Mouse (Mus musculus) gastrocnemius, postnatal 4 days (tissue): ENCODE results near the gene Acot11. TPM values are rescaled to one million over a fixed set of nuclear protein-coding genes. Genes with fewer than 3 reads are reported as not detected.
"Not testable (repeated sequence)": the region's sequence is repeated elsewhere in the genome, so short reads cannot be mapped to it uniquely, and the experiment has no call there.

Experiments used
- DNase-seq, 2 experiments: peaks; one replicate each; pipeline ENCODE4 v3.0.0; 2021 to 2022; ENCODE audit warnings: low spot score in 2 of 2, mixed read lengths in 2 of 2
- total RNA-seq, 2 experiments: library from RNA; stranded (reverse); gene quantifications; 2 replicates each; pipeline ENCODE4 v1.2.3; 2021

The Acot11 gene
- total RNA-seq, 2 experiments from 2014 or later: 12.3 to 15.8 TPM

DNA sequence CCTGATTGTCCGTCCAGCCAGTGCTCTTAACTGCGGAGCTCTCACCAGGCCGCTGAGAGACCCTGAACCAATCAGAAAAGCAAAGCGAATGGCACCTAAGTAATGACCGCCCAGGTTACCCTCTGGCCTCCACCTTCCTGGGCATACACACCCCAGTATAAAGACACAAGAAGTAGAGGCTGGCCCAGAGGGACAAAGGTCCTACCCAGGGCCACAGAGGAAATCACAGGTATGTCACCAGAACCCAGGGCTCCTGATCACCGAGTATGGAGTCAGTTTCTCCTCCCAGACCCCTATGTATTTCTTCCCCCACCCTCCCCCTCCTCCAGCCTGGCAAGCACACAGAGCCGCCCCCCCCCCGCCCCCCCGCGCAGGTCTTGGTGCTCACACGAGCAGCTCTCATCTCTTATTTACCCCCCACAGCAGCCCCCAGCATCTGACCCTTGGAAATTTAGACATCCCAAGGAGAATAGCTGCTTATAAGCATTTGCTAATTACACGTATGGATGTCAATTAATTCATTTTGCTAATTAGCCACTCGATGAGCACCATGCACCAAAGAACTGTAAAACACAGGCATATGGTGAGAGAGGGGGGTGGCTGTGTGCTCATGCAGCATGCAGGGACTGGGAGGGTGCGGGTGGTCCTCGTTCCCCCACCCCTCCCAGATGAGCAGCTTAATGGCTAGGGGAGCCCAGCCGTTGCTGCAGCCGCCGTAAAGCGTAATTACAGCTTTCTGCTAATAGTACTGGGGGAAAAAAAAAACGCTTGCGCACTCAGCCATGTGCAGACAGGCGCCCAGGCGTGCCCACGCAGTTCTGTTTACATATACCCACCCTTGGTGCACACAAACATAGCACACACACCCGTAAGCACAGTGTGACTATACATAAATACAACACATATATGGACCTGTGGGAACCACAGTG lies 10.9 kb upstream of the Acot11 start:
- no peak for DNase-seq

DNA sequence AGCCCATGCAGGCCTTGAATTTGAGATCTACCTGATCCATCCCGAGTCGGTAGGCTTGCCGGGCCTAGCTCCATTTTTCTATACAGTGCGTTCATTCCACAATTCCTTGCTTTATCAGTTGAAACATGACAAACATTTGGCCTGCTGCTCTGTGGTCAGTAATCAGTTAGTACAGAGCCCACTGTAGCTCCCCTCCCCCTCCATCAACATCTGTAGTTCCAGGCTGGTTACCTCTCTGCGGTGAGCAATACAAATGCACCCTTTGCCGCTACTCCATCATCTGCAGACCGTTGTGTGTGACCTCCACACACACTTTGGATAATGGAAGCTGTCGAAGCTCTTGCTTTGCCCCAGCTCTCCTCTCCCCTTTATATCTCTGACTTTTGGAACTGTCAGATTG lies 6.4 kb upstream of the Acot11 start:
- DNase-seq: no peak

DNA sequence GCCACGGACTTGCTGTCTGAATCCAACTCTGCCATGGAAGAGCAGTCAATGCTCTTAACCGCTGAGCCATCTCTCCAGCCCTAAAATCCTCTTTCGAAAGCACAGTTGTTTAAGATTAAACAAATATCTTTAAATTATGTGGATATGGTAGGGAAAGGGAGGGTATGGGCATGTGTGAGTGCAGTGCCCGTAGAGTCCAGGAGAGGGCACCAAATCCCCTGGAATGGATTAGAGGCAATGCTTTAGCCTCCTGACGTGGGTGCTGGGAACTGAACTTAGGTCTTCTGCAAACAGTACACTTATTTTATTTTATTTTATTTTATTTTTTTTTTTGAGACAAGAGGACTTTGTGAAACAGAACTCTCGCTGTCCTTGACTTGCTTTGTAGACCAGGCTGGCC lies 5.2 kb upstream of the Acot11 start:
- no peak for DNase-seq

DNA sequence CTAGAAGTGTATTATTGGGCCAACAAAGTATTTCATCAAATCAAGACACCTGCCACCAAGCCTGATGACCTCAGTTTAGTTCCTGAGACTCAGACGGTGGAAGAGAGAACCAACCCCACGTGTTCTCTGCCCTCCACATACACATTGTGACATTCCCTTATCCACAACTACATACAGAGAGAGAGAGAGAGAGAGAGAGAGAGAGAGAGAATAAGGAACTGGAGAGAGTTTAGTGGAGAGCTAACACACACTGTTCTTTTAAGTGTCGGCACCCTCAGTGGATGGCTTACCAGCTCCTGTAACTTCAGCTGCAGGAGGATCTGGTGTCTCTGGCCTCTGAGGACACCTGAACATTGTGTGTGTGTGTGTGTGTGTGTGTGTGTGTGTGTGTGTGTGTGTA lies 2.5 kb upstream of the Acot11 start:
- DNase-seq: no peak

DNA sequence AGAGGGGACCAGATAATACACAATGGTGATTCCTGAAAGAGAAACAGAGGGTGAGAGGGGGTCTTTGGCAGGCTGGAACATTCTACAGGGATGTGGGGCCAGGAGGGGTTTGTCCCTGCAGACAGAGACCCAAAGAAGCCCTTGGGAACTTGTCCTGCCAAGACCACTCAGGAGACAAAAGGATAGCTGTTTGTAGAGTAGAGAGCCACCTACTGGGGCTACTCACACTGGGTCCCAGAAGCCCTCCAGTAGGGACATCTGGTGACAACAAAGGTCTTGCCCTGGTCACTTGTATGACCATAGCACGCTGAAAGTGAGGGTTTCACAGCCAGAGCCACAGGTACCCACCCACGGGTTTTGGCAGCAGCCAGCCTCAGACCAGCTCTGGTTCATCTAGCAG lies 1.1 kb upstream of the Acot11 start:
- DNase-seq: no peak

DNA sequence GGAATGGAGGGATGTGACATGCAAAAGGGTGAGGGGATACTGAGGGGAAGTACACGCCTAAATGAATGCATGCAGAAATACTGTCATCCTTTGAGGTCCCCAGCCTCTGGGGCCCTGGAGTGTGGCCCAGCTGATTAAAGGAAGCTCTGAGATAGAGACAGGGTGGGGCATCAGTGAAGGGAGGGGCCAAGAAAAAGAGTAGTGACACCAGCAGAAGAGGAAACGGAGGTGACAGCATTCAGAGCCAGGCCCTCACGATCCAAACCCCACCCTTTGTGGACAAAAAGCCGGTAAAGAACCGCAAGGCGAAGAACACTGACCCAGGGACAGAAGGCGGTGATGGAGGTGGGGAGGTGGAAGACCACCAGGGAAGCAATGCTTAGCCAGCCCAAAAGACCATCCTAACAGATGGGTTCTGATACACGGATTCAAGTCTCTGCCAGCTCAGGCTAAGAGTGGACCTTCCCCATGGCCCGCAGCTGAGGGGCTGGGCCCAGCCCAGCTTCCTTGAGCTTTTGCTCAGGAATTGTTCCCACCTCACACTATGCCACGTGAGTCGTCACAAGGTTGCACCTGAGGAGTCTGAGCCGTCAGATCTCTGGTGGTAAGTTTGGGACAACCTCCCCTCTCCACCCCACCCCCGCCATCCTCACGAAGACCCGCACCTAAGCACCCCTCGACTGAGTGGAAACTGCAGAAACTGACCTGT lies 443 bp downstream of the Acot11 start:
- DNase-seq: no peak

DNA sequence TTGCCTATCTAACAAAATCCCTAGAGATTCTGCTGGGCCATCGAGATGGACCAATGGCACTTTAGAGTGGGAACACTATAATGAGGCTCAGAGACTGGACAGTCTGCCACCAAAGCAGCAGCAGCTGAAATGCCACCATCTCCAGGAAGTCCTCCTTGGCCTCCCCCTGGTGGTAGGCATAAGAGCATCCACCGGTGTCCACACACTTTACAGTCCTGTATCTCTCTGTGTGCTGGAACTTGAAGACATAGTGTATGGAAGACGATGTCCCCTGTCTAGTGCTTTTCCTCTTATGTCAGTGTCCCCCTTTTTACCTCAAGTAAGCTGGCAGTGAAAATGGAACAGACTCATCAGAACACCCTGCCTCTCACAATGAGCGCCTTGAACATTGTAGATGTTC lies 1.0 kb downstream of the Acot11 start:
- no peak for DNase-seq

DNA sequence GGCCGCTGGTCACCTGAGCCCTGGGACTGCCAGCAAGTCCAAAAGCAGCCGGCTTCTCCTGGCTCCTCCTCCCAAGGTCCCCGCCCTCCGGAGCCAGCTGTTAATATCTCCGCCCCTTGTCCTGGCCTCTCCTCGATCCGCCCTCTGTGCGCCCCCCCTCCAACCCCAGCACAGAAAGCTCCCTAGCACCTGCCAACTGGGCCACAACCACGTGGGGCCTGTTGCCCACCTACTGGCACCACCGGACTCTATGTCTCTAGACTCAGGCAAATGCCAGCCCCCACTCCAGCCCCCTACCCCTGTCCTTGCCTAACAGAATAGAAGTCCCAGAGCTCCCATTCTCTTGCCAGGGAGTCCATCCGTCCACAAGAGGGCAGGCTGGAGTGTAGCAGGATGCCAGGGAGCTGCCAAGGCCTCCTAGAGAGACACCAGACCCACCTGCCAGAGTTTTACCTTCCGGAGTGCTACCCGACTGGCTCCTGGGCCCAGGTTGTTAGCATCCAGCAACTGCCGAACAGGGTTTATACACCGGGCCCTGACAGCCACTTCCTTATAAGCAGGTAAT lies 4.9 kb downstream of the Acot11 start:
- peak; percentile 55 to 78 for DNase-seq

DNA sequence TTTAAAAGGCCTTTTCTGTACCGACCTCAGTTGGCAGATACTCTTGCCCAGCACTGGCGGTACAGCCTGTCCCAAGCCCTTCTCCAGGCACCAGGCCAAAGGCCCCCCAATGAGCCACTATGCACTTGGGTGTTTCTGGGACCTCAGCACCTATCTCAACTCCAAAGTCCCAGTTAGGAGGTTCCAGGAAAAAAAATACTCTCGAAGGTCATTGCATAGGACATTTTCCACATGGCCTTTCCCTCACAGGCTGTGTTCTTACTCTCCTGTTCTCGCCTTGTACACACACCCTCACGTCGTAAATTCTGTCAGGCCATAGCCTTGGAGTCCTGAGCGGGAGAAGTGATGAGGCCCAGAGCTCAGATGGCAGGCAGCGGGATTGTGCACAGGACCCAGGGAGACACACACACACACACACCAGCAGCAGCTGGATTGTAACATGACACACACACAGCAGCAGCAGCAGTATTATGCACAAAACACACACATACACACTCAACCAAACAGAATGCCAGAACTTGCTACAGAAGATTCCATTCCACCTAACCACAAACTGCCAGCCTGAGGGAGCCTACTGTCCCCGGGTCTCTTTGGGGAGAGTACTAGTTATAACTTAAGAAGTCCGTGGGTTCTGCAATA lies 5.8 kb downstream of the Acot11 start:
- DNase-seq: no peak

DNA sequence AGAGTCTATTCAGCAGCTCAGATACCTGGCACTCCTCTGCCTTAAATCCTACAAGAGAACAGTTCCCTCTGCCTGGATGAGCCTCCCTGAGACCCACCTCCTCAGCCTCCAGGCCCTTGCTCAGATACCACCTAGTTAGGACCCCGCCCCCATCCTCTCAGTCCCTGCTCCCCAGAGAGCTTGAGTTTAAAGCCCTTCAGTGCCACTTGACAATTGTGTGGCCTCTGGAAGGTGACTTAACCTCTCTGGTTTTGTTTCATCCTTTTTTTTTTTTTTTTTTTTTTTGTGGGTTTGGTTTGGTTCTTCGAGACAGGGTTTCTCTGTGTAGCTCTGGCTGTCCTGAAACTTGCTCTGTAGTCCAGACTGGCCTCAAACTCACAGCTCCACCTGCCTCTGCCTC lies 9.5 kb downstream of the Acot11 start:
- DNase-seq: no peak

DNA sequence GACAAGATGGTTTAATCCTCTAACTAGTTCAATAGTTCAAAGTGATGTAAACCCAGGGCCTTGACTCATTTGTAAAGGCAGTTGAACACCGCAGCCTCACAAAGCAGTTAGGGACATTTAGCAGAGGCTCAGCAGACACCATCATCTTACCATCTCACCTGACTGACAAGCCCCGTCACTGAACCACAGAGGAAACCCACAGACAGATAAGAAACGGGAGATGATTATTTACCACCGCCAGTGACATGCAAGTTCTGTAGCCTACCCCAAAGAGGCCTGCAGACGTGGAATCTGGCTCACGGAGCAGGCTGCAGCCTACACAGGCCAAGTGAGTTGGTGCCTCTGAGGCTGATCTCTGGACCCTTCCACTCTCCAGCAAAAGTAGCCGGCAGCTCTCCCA lies 10.6 kb downstream of the Acot11 start:
- DNase-seq: no peak

DNA sequence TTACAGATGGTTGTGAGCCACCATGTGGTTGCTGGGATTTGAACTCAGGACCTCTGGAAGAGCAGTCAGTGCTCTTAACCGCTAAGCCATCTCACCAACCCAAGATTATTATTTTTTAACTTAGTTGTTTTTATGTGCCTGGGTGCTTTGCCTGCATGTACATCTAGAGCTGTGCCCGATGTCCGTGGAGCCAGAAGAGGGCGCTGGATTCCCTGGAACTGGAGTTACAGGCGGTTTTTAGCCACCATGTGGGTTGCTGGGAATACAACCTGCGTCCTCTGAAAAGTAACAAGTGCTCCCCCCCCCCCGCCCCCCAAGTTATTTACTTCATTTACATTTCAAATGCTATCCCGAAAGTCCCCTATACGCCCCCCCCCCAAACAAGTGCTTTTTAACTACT lies 11.0 kb downstream of the Acot11 start:
- DNase-seq: not testable (repeated sequence)

DNA sequence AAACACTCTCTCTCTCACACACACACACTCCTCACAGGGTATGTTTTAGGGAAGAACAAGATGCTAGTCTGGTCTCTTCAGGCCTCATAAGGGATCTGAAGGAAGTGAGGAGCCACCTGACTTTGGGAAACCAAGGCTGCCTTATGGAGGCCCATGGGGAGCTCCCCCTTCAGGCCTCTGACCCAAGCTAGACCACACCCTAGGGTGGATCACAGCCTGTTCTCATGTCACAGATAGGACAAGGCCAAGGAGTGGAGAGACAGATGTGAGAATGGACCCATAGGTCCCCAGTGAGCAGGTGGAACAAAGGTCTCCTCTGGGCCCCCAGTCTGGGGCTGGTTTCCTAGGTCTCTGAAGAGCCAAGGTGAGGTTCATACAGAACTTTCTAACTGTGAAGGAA lies 12.5 kb downstream of the Acot11 start:
- DNase-seq: no peak

DNA sequence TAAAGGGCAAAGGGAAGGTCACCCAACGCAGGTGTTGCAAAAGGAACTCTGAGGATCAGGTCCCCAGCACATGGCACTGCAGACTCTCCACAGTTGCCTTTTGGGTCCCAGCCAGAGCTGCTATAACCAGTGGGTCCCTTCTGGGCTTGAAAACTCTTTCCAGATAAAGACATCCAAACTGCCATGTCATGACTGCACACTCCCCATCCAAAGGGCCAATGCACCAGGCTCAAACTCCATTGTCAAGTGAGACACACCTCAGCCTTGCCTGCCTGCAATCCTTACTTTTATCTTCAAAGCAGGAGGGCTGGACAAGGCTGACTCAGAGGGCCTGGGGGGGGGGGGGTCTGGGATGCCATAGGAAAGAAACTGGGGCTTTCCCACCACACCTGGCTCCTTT lies 13.9 kb downstream of the Acot11 start:
- no peak for DNase-seq

DNA sequence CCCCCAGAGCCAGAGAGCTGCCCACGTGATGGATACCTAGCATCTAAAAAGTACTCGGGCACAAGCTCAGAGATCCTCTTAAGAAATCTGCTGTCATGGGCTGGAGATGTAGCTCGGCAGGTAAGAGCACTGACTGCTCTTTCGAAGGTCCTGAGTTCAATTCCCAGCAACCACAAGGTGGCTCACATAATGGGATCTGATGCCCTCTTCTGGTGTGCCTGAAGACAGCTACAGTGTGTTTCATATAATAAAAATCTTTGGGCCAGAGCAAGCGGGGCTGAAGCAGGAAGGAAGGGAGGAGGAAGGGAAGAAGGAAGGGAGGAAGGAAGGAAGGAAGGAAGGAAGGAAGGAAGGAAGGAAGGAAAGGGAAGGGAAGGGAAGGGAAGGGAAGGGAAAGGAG lies 14.6 kb downstream of the Acot11 start:
- not testable (repeated sequence) for DNase-seq

DNA sequence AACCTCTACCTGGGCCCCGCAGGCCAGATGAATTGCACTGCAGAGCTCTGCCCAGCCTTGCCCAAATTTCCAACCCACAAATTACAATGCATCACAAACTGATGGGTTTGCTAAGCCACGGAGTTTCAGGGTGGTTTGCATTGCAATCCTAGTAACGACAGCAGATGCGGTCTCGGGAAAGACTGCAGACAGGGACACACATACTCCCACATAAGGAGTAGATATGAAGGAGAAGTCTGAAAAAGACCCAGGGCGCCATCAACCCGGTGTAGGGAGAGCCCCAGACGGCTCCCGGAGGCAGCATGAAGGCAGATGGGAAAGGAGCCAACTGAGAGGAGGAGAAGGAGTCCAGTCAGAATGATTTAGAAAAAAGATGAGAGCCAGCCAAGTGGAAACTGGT lies 15.1 kb downstream of the Acot11 start:
- DNase-seq: peak in 1 of 2 experiments; percentile 12

DNA sequence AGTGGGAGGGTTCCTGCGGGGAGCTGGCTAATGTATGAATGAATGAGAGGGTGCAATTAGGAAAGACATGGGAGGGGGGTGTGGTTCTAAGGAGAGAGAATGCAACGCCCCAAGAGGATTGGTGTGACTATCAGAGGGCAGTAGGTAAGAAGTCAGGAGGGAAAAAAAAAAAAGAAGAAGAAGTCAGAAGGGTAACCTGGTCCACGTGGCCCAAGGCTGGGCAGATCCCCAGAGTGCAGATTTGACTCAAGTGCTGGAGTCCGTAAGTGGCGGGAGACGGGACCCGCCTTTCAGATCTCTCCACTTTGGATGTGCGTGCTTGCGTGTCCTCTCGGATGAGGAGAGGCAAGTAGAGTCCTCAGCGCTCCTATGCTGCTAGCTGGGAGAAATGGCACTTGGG lies 16.2 kb downstream of the Acot11 start:
- DNase-seq: peak in 1 of 2 experiments; percentile 11

DNA sequence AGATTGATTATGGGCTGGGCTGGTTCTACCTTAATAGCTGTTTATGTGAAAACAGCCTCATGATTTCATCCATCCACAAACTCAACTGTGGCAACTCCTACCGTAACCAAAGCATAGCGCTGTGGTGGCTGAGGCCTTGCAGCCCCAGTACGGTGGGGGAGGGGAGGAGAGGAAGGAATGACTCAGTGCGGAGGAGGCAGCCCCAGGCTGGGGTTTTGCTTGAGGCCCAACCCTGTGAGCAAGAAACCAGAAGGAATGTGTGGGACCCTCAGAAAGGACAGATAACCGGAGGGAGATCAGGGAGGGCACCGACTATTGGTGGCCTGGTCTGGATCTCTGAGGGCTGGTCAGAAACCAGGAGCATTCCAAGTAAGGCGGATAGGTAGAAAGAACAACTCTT lies 17.0 kb downstream of the Acot11 start:
- peak; percentile 31 to 59 for DNase-seq

DNA sequence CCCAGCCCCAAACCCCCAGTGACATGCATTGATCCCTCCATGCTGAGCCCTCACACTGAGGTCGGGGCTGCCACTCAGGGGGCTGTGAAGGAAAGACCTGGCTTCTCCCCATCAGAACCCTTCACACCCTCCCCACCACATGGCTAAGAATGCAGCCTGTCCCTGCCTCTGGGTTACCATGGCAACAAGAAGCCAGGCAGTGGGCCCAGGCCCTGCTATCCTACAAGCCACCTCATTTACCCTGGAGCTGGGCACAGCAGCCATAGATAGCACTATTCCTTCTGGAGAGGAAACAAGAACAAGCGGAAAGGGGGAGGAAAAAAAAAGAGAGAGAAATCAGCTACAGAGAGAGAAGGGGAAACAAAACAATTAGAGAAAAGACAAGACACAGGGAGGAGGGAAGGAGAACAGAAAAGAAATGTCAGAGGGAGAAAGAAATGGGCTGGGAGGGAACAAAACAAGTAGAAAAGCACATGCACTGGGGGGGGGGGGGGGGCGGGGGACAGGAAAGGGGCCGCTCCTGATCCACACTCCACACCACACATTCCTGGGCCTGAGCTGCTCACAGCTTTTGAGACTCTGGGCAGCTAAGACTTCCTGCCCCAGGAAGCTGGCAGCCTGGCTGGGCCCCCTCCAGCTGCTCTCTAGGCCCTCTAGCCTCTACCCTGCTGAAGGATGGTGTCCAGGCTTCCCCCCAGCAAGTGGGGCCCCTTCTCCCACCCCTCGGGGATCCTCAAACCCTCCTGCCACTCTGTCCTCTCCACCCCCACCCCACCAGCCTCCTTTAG lies 18.9 kb downstream of the Acot11 start:
- DNase-seq: peak; percentile 34 to 54

DNA sequence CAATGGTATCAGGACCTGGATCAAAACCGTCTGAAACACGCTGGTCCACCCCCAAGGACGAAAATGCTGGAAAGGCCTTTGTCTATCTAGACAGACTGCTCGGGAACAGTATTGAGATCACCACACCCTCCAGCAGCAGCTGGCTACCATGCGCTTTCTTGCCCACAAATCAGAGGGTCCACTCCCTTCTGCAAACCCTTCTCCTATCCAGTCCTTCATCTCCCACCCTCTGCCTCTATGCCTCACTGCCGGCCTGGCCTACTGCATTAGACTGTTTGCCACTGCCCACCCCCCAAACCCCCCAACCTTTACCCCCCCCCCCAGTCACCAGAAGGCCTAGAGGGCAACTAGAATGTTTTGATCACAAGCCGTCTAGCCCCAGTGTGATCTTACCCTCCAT lies 19.5 kb downstream of the Acot11 start:
- no peak for DNase-seq

DNA sequence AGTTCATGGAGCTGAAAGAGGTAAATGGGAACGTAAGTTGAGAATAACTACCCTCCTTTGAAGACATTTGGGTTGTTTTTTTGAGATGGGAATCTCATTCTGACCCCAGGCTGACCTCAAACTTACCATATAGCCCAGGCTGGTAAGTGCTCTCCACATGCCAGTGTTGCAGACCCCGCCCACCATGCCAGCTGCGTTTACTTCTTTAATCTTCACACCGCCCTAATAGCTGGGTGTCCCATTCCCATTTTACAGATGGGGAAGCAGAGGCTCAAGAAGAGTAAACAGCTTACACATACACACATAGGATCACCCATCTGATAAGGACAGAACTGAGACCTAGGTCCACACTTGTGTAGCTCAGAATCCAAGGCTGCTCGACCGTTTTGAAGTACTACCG lies 20.0 kb downstream of the Acot11 start:
- no peak for DNase-seq
